Comparison of ENCODE assay signal across 8 mouse cellular contexts in the genomic region with DNA sequence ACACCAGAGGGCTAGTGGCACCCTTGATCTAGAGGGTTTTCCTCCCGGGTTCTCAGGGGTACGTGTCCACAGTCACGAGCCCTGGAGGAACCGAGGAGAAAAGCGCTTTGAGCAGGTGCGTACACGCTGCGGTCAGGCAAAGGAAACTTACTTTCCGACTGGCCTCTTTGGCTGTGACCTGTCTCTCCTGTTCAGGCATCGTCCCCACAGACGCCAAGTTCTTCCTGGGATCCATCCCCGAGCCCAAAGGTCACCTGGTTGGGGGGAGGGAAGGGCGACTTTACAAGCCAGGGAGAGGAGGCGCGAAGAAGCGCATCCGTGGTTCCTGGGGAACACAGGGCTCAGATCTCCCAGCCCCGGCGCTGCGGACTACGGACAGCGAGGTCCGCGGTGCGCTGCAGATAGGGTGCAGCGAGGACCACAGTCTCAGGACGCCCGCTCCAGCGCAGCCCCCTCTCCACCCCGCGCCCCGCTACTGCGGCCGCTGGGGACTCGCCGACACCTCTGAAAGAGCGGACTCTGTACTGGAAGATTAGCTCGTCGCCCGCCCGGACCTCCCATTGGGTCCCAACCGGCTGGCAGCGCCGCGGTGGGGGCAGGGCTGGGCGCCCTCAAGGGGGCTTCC. TPM values are rescaled to one million over a fixed set of nuclear protein-coding genes. Genes with fewer than 3 reads are reported as not detected.
DNase-seq lines count a peak whose midpoint lies in the region; ATAC-seq and TF ChIP-seq lines count a peak whose summit lies in the region.

Gene Atp7b (minus strand): TSS at position 485 of the 625 bp plus-strand sequence.

- peak; percentile 92 for ATAC-seq in embryonic facial prominence, embryonic 12.5 days (ENCODE audit: insufficient number of reproducible peaks, insufficient read depth, low FRiP score, low TSS enrichment)
- peak; percentile 69 for ATAC-seq in liver, embryonic 13.5 days (ENCODE audit: low read depth)

- no peaks in the 10 kb centered on the region for H3K9me3 ChIP-seq in embryonic facial prominence, embryonic 12.5 days
- H3K9me3 ChIP-seq in liver, embryonic 13.5 days (replicated peaks): no peaks in the 10 kb centered on the region

- peaks cover 24% of the 10 kb centered on the region for H3K27me3 ChIP-seq in embryonic facial prominence, embryonic 12.5 days
- no peaks in the 10 kb centered on the region for H3K27me3 ChIP-seq in liver, embryonic 13.5 days
- no peaks in the 10 kb centered on the region for H3K27me3 ChIP-seq in small intestine, adult 2 months (ENCODE audit: control insufficient read depth, insufficient read depth, low read length)

- peak within 1 kb of the TSS; percentile 75 for H3K4me3 ChIP-seq in embryonic facial prominence, embryonic 12.5 days
- peak within 1 kb of the TSS; percentile 94 for H3K4me3 ChIP-seq in liver, embryonic 13.5 days (replicated peaks)
- peak within 1 kb of the TSS; percentile 75 for H3K4me3 ChIP-seq in small intestine, adult 2 months (ENCODE audit: low read depth, low read length)

- DNase-seq in heart, adult 8-10 months (ENCODE audit: low spot score): peak; percentile 19
- DNase-seq in heart, postnatal 14 days: no peak
- peak; percentile 59 for DNase-seq in CD4-positive, CD25-positive, alpha-beta regulatory T cell, adult 2 months (ENCODE audit: low read depth, low spot score)
- peak; percentile 6 for DNase-seq in hindlimb bud, embryonic 11.5 days (ENCODE audit: extremely low spot score, low read depth, low spot score)
- DNase-seq in liver, embryonic 13.5 days: no peak
- no peak for DNase-seq in testis, postnatal 14 days (ENCODE audit: low spot score)

- TF ChIP-seq CTCF in small intestine, adult 2 months (IDR thresholded peaks at IDR 0.05; ENCODE audit: extremely low read depth, insufficient read length, insufficient replicate concordance, low read depth, low read length): no peak

- H3K4me1 ChIP-seq in embryonic facial prominence, embryonic 12.5 days: 0 out of 2 replicates have a peak, but pooled peaks cover 4% of the 10 kb centered on the region
- H3K4me1 ChIP-seq in liver, embryonic 13.5 days (replicated peaks): peaks cover 60% of the 10 kb centered on the region
- peaks cover 18% of the 10 kb centered on the region; the same call in 1 of the 2 replicates for H3K4me1 ChIP-seq in small intestine, adult 2 months (ENCODE audit: control insufficient read depth, insufficient read depth, insufficient read length, low read length)

- WGBS in embryonic facial prominence, embryonic 12.5 days: under 1% methylated on average over 37 of the region's 46 CpGs
- WGBS in liver, embryonic 13.5 days (ENCODE audit: insufficient replicate concordance): 0% methylated on average over 45 of the region's 46 CpGs
- 1% methylated on average over 45 of the region's 46 CpGs for whole genome bisulfite sequencing in small intestine, adult 2 months

- no peak within 1 kb of the TSS for H3K27ac ChIP-seq in embryonic facial prominence, embryonic 12.5 days
- H3K27ac ChIP-seq in liver, embryonic 13.5 days: peak within 1 kb of the TSS; percentile 96
- H3K27ac ChIP-seq in small intestine, adult 2 months (ENCODE audit: insufficient read depth, low read depth, low read length): peak within 1 kb of the TSS; percentile 73

- H3K9ac ChIP-seq in embryonic facial prominence, embryonic 12.5 days: peak within 1 kb of the TSS; percentile 61
- peak within 1 kb of the TSS; percentile 94 for H3K9ac ChIP-seq in liver, embryonic 13.5 days

- peak within 1 kb of the TSS; percentile 88 for H3K4me2 ChIP-seq in embryonic facial prominence, embryonic 12.5 days (replicated peaks)
- H3K4me2 ChIP-seq in liver, embryonic 13.5 days: peak within 1 kb of the TSS; percentile 89

- intact Hi-C loops in heart, postnatal 14 days (cut with DNase I): loop anchor here (5.0 to 10.0 kb wide), 2 partner anchors 107 to 325 kb away; partner anchors contain the start of gene Nek3

- TF ChIP-seq POLR2A in small intestine, adult 2 months (IDR thresholded peaks at IDR 0.05; ENCODE audit: low read depth, low read length): peak; percentile 57; the same call in 1 of the 2 replicates

- H3K36me3 ChIP-seq in embryonic facial prominence, embryonic 12.5 days: peaks cover 18% of the 10 kb centered on the region
- peaks cover 20% of the 10 kb centered on the region for H3K36me3 ChIP-seq in liver, embryonic 13.5 days
- peaks cover 16% of the 10 kb centered on the region for H3K36me3 ChIP-seq in small intestine, adult 2 months (ENCODE audit: control insufficient read depth, insufficient read depth, low read length)

RNA-seq across cellular contexts. Expression of gene Atp7b, which starts in this region (rescaled TPM):
- total RNA-seq in heart, adult 8-10 months (2022): under 1 TPM; 0.09 to 0.13 (median 0.12) TPM
- total RNA-seq in heart, postnatal 14 days (2021): under 1 TPM; 0.37 to 0.55 TPM
- polyA plus RNA-seq in embryonic facial prominence, embryonic 12.5 days (2016; fragmentation: Nextera tagmentation; extraction: Ambion mirVana): 1.1 and 1.2 TPM in 2 replicates
- 10.4 and 13.0 TPM in 2 replicates for polyA plus RNA-seq in liver, embryonic 13.5 days (2015; fragmentation: Nextera tagmentation; extraction: Ambion mirVana)
- 5.5 and 5.7 TPM in 2 replicates for polyA plus RNA-seq in small intestine, adult 2 months (2012; rRNA removed)

Comparison
In these comparisons a context has a peak if more than half of its experiments do, and no peak if none do; other contexts are left out.
1. Peak in DNase-seq in heart, adult 8-10 months; RNA of the gene not detected or under 1 TPM.
2. DNase-seq: peak in CD4-positive, CD25-positive, alpha-beta regulatory T cell, adult 2 months (single experiment) and hindlimb bud, embryonic 11.5 days (single experiment); none in heart, postnatal 14 days (0 of 2), liver, embryonic 13.5 days (single experiment) and testis, postnatal 14 days (single experiment).
3. Peak in every context shown above with its lines, with median percentiles within 50 percentile points of each other: H3K4me3 ChIP-seq.